Mouse (Mus musculus): ENCODE measurements around the gene Med12l. TPM values are rescaled to one million over a fixed set of nuclear protein-coding genes. Genes with fewer than 3 reads are reported as not detected.

The Med12l gene
- polyA plus RNA-seq, 1 experiment from 2014 or later: 1.9 TPM

DNA sequence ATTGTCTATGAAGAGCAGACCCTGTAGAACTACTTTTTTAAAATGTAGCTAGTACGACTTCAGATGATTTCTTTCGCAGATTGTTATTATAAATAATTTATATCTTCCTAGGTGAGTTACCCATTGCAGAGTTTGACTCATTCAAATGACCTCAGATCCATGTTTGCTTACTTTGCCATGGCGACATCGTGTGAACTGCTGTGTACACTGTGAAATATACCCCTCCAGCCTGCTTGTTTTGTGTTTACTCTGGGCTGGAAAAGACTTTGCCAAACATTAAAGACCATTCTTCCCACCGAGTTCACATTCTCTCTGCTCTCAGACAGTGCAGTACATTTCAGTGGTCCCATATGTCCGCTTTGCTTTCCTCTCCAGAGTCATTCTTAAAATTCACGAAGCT lies 310.5 kb downstream of the Med12l start:
- H3K9me3 ChIP-seq: no peaks in the 10 kb centered on the region
- H3K9ac ChIP-seq: no peak overlapping the region
- no peak overlapping the region for H3K4me3 ChIP-seq
- no peaks in the 10 kb centered on the region for H3K4me1 ChIP-seq
- no peaks in the 10 kb centered on the region for H3K27me3 ChIP-seq
- H3K4me2 ChIP-seq: no peak overlapping the region
- no peak for ATAC-seq (ENCODE audit: borderline replicate concordance, extremely low read depth, low FRiP score, low TSS enrichment)
- WGBS: 58% methylated on average over 7 of the region's 7 CpGs
- H3K36me3 ChIP-seq: peaks cover 21% of the 10 kb centered on the region
- H3K27ac ChIP-seq: no peak overlapping the region

DNA sequence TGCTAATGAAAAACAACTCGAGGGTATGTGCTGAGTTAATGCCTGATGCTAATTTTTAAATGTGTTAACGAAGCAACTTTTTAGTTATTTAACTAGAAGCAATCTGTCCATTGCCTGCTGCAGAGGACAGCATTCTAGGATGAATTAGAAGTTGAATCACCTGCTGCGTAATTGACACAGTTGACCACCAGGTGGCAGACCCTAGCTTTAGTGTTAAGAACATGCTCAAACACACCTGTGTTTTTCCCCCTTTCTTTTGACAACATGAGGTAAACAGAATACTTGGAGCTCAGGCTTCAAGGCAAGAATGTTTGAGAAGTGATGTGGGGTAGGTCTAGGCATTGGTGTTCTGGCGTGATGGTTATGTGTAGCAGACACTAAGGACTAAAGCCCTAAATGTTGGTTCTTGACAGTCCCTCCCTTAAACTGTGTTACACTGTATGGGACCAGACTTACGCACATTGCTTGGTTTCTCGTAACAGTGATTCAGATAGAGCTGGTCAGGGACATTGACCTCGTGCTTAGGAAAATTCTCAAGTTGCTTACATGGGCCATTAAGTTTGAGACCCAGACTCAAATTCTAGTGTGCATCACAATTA lies 315.8 kb downstream of the Med12l start:
- Histone ChIP-seq H3K4me3 (no peak overlapping the region), H3K9ac (no peak overlapping the region), H3K4me2 (no peak overlapping the region), H3K27ac (no peak overlapping the region), H3K4me1 (no peaks in the 10 kb centered on the region), H3K27me3 (no peaks in the 10 kb centered on the region), H3K9me3 (no peaks in the 10 kb centered on the region), H3K36me3 (peaks cover 31% of the 10 kb centered on the region)
- 44% methylated on average over 7 of the region's 7 CpGs for WGBS
- no peak for ATAC-seq (ENCODE audit: borderline replicate concordance, extremely low read depth, low FRiP score, low TSS enrichment)

DNA sequence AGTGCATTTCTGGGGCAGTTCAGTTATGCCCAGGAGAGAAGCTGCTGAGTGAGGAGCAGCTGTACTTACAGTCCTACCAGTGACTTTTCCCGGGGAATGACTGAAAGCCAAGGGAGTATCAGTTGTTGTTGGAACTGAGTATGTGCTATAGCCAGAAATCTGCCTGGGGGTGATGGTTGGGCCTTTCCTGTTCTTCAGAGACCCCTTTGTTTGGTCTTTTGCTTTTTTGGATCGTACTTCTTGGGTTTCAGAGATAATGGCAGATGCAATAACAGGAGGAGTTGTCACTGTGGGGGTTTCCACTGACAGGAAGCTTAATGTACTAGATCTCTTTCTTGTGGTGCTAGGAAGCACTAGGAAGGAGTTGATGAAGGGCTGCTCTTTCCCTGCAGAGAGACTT lies 322.9 kb downstream of the Med12l start:
- Histone ChIP-seq H3K4me2 (no peak overlapping the region), H3K9me3 (no peaks in the 10 kb centered on the region), H3K9ac (no peak overlapping the region), H3K27ac (no peak overlapping the region), H3K4me1 (no peaks in the 10 kb centered on the region), H3K36me3 (peaks cover 41% of the 10 kb centered on the region), H3K27me3 (no peaks in the 10 kb centered on the region), H3K4me3 (no peak overlapping the region)
- WGBS: 83% methylated on average over 2 of the region's 2 CpGs
- ATAC-seq (ENCODE audit: borderline replicate concordance, extremely low read depth, low FRiP score, low TSS enrichment): no peak

DNA sequence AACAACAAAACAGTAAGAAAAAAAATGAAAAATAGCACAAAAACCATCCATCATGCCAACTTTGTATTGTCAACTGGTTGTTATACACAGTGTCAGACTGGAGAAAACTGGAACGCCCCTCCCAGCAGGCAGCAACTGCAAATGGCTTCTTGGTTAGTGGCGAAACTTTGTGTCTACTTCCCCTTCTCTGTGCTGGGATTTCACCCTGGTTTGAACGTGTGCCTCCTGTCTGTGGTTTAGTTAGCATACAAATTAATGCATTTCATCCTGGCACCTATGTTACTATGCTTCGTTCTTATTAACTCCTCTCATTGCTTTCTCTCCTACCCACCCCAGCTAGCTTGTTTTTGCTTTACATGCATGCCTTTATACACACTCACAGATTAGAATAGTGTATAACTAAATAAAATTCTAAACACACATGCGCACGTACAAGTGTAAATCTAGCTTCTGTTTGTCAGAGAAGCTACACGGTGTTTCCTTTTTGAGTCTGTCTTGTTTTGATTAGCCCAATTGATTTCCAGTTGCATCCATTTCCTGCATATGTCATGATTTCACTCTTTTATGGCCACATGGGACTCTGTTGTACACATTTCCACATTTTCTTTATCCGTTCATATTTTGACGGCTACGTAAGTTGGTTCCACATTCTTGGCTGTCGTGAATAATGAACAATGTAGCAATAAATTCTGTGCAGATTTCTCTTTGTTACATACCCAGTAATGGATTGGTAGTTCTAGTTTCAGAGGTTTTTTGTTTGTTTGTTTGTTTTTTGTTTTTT lies 336.2 kb downstream of the Med12l start:
- H3K4me2 ChIP-seq: peak overlapping the region; percentile 37; the same call in 1 of the 2 replicates
- H3K27ac ChIP-seq: no peak overlapping the region
- H3K27me3 ChIP-seq: no peaks in the 10 kb centered on the region
- no peak for ATAC-seq (ENCODE audit: borderline replicate concordance, extremely low read depth, low FRiP score, low TSS enrichment)
- peaks cover 5% of the 10 kb centered on the region; the same call in 1 of the 2 replicates for H3K4me1 ChIP-seq
- H3K9me3 ChIP-seq: no peaks in the 10 kb centered on the region
- WGBS: 62% methylated on average over 11 of the region's 11 CpGs
- 0 out of 2 replicates have a peak, but pooled peaks cover 3% of the 10 kb centered on the region for H3K36me3 ChIP-seq
- no peak overlapping the region for H3K9ac ChIP-seq
- H3K4me3 ChIP-seq: no peak overlapping the region; the same call in 1 of the 2 replicates

DNA sequence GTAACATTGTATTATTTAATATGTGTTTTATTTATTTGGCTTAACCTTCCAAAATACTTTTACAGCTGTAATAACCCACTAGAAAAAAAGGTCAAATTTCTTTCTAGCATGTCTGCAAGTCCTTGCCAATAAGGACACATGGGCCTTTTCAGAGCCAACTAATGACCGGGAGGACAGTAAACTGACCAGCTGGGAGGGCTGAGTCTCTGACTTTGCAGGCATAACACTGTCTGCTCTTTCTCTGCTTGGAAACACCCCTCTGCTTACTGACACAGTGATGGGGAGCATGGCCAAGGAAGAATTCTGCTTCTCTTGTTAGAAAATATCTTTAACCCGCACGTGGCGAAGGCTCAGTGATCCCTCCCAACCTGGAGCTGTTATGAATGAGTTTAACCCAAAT lies 337.4 kb downstream of the Med12l start:
- peak overlapping the region; percentile 62 for H3K9ac ChIP-seq
- peak overlapping the region; percentile 66 for H3K4me2 ChIP-seq
- H3K9me3 ChIP-seq: no peaks in the 10 kb centered on the region
- H3K4me1 ChIP-seq: peaks cover 5% of the 10 kb centered on the region; the same call in 1 of the 2 replicates
- WGBS: 38% methylated on average over 4 of the region's 4 CpGs
- H3K36me3 ChIP-seq: 0 out of 2 replicates have a peak, but pooled peaks cover 3% of the 10 kb centered on the region
- peak overlapping the region; percentile 74 for H3K4me3 ChIP-seq
- ATAC-seq (ENCODE audit: borderline replicate concordance, extremely low read depth, low FRiP score, low TSS enrichment): peak; percentile 87; the same call in 1 of the 2 replicates
- no peaks in the 10 kb centered on the region for H3K27me3 ChIP-seq
- H3K27ac ChIP-seq: peak overlapping the region; percentile 85

DNA sequence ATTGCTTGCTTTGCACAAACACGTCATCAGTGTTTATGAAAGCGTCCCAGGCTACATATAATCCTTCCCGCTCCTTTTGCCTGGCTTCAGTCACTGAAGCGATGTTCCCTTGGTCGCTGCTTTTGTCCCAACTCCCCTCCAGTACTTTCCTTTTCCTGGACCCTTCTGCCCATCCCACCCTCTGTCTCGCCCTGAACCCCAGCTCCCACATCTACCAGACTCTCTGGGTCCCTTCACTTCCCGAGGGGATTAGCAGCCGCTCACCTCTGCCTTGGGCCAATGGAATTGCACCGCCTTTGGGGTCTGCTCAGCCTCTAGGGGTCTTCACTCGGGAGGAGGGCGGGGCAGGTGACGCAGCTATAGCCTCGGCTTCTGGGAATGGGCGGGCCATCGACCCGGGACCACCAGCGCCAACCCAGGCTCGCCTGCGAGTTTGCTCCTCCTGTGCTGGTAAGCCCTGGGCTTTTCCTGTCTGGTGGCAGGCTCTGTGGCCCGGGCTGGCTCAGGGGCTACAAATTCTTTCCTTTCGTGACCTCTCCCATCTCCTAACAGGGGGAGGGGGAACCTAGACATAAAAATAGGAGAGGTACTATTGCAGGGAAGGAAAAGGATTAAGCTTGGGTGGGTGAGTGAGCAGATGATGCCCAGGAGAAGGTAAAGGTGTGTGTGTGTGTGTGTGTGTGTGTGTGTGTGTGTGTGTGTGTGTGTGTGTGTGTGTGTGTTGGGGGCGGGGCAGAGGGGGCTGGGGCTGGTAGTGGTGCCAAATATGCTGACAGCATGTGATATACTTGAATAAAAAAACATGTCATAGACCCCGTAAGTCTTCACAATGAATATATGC lies 338.7 kb downstream of the Med12l start, which contains the start of gene Igsf10:
Gene Igsf10, minus strand, starts transcription at position 330 of the 841 bp plus-strand sequence.
- Histone ChIP-seq H3K36me3 (0 out of 2 replicates have a peak, but pooled peaks cover 2% of the 10 kb centered on the region), H3K4me1 (peaks cover 5% of the 10 kb centered on the region; the same call in 1 of the 2 replicates), H3K9me3 (no peaks in the 10 kb centered on the region), H3K27ac (peak within 1 kb of the TSS; percentile 85), H3K9ac (peak within 1 kb of the TSS; percentile 62), H3K4me2 (peak within 1 kb of the TSS; percentile 66), H3K4me3 (peak within 1 kb of the TSS; percentile 74), H3K27me3 (no peaks in the 10 kb centered on the region)
- 2% methylated on average over 23 of the region's 23 CpGs for WGBS
- ATAC-seq (ENCODE audit: borderline replicate concordance, extremely low read depth, low FRiP score, low TSS enrichment): peak; percentile 91

DNA sequence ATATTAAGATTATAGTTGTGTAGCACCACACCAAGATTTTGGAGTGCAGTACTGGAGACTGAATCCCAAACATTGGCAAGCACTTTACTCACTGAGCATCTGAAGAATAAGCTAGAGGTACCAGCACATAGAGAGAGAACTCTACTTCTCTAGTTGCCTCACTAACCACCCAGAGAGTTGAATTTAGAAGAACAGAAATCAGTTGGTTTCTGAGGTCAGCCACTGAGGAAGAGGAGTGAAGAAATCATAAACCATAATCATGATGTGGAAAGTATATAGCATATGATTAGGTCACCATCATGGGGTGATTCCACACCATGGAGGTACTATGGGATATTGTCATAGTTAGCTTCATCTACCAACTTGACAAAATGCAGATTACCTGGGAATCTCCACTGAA lies 346.1 kb downstream of the Med12l start:
- H3K9me3 ChIP-seq: no peaks in the 10 kb centered on the region
- H3K4me3 ChIP-seq: no peak overlapping the region
- H3K36me3 ChIP-seq: no peaks in the 10 kb centered on the region
- H3K27ac ChIP-seq: no peak overlapping the region
- no peak for ATAC-seq (ENCODE audit: borderline replicate concordance, extremely low read depth, low FRiP score, low TSS enrichment)
- no peaks in the 10 kb centered on the region for H3K27me3 ChIP-seq
- no peaks in the 10 kb centered on the region for H3K4me1 ChIP-seq
- H3K9ac ChIP-seq: no peak overlapping the region
- no peak overlapping the region for H3K4me2 ChIP-seq

DNA sequence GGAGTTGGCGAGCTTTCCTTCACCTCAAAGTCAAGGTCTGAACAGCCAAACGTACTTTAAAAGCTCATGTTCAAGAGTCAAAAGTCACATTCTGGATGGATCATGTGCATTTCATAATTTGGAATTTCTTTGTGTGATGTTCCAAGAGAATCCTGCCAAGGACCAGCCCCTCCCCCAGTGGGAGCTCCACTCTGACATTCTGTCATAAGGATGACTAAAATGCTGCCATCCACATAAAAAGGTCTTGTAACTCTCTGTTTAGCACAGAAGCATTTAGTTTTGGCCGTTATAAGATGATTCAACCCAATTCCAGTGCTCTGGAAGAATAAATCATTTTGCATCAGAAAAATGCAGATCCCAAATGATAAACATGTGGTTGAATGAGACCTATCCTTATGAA lies 348.5 kb downstream of the Med12l start:
- ATAC-seq (ENCODE audit: borderline replicate concordance, extremely low read depth, low FRiP score, low TSS enrichment): no peak
- Histone ChIP-seq H3K36me3 (no peaks in the 10 kb centered on the region), H3K4me2 (no peak overlapping the region), H3K9ac (no peak overlapping the region), H3K4me1 (no peaks in the 10 kb centered on the region), H3K9me3 (no peaks in the 10 kb centered on the region), H3K27ac (no peak overlapping the region), H3K4me3 (no peak overlapping the region), H3K27me3 (no peaks in the 10 kb centered on the region)
- WGBS: 70% methylated on average over 3 of the region's 3 CpGs

DNA sequence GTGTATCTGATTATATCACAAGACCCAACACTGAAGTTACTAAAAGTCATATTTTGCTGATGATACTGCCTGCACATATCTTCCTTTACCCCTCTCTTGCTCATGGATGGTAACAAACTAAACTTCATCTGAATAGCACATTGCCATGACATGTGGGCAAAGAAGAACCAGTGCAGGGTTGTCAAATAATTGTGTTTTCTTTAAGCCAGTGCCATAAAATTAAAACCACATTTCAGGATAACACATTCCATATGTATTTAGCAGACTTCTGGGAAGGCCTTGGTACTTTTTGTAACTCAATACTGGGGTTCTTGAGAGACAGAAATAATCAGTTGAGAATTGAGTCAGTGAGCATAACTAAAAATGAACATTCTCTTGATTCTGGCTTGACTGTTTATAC lies 354.5 kb downstream of the Med12l start:
- ATAC-seq (ENCODE audit: borderline replicate concordance, extremely low read depth, low FRiP score, low TSS enrichment): no peak
- Histone ChIP-seq H3K9me3 (no peaks in the 10 kb centered on the region), H3K27me3 (no peaks in the 10 kb centered on the region), H3K36me3 (no peaks in the 10 kb centered on the region), H3K4me1 (no peaks in the 10 kb centered on the region), H3K27ac (no peak overlapping the region), H3K4me2 (no peak overlapping the region), H3K4me3 (no peak overlapping the region), H3K9ac (no peak overlapping the region)

DNA sequence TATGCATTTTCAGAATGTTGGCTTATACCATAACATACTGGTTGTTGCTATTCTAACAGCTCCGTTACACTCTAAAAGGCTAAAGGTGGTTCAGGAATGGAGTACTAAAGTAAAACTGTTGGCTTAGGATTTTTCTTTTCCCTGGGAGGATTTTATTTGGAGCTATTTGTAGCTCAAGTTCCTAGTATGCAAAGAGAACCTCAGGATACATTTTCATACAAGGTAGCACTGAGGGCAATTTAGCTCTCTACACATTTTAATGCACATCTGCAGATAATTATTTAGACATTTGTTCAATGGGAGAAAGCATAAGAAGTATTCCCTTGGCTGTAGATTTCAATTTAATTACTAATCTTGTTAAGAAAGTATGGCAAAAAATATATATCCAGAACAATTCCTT lies 356.3 kb downstream of the Med12l start:
- H3K9ac ChIP-seq: no peak overlapping the region
- H3K27me3 ChIP-seq: no peaks in the 10 kb centered on the region
- no peak for ATAC-seq (ENCODE audit: borderline replicate concordance, extremely low read depth, low FRiP score, low TSS enrichment)
- no peak overlapping the region for H3K27ac ChIP-seq
- no peak overlapping the region for H3K4me3 ChIP-seq
- no peaks in the 10 kb centered on the region for H3K9me3 ChIP-seq
- H3K4me1 ChIP-seq: 0 out of 2 replicates have a peak, but pooled peaks cover 2% of the 10 kb centered on the region
- WGBS: 90% methylated on average over 1 of the region's 1 CpGs
- H3K4me2 ChIP-seq: no peak overlapping the region
- no peaks in the 10 kb centered on the region for H3K36me3 ChIP-seq

Measured in lung, embryonic 15.5 days (tissue).